Mouse (Mus musculus) MEL (cell line): ENCODE data around the gene Cpeb4.

Experiments used
- CTCF ChIP-seq, 3 experiments: IDR thresholded peaks in 2 of 3; conservative IDR thresholded peaks in 1 of 3; 2 replicates each; pipeline ENCODE4 v1.5.1; 2011 to 2012; ENCODE audit warnings: low read length in 3 of 3, low read depth in 2 of 3, mild to moderate bottlenecking in 2 of 3, improper control_type of control experiment in 1 of 3, inconsistent platforms in 1 of 3, mixed read lengths in 1 of 3, moderate library complexity in 1 of 3; ENCODE audit not compliant: control insufficient read depth in 1 of 3, insufficient read depth in 1 of 3, poor library complexity in 1 of 3, severe bottlenecking in 1 of 3
- E2F4 ChIP-seq: IDR thresholded peaks from 2 replicates; pipeline ENCODE4 v1.6.1; 2011; ENCODE audit warnings: low read depth, low read length, improper control_type of control experiment, borderline replicate concordance
- EP300 ChIP-seq, 2 experiments: IDR thresholded peaks; 2 replicates each; pipeline ENCODE4 v1.6.1; 2011; ENCODE audit warnings: improper control_type of control experiment in 2 of 2, low read length in 2 of 2, low read depth in 1 of 2, mild to moderate bottlenecking in 1 of 2
- JUND ChIP-seq: IDR thresholded peaks from 2 replicates; pipeline ENCODE4 v1.6.1; 2011; ENCODE audit warnings: low read depth, mild to moderate bottlenecking, improper control_type of control experiment, low read length
- RCOR1 ChIP-seq: IDR thresholded peaks from 2 replicates; pipeline ENCODE4 v1.6.1; 2012; ENCODE audit warnings: low read depth, mild to moderate bottlenecking, inconsistent platforms, low read length, improper control_type of control experiment
- SIN3A ChIP-seq: IDR thresholded peaks from 2 replicates; pipeline ENCODE4 v1.6.1; 2012; ENCODE audit warnings: low read length, improper control_type of control experiment, inconsistent platforms
- TCF12 ChIP-seq: IDR thresholded peaks from 2 replicates; pipeline ENCODE4 v1.6.1; 2014; ENCODE audit warnings: low read depth, mild to moderate bottlenecking, inconsistent platforms, low read length, improper control_type of control experiment, moderate library complexity
- USF1 ChIP-seq: IDR thresholded peaks from 2 replicates; pipeline ENCODE4 v1.6.1; 2014; ENCODE audit warnings: low read depth, mild to moderate bottlenecking, inconsistent platforms, low read length, improper control_type of control experiment, moderate library complexity

- TF ChIP-seq CTCF (IDR thresholded peaks at IDR 0.05 in 2 of 3, conservative IDR thresholded peaks at IDR 0.05 in 1 of 3; ENCODE audit: control insufficient read depth in 1 of 3, insufficient read depth in 1 of 3, low read depth in 2 of 3, low read length in 3 of 3, poor library complexity in 1 of 3, severe bottlenecking in 1 of 3) (peak in 2 of 3 experiments; percentile 52 to 68; a peak in 5 of 6 replicates), USF1 (no peak), EP300 (IDR thresholded peaks at IDR 0.05; ENCODE audit: low read depth in 1 of 2, low read length in 2 of 2) (no peak), E2F4 (no peak), SIN3A (no peak), TCF12 (no peak), RCOR1 (no peak), JUND (no peak)
These were observed 69.9 kb downstream of the Cpeb4 start for GRCm38 (mm10) chr11:31941640-31942638.
